Mouse (Mus musculus) neural tube, embryonic 10.5 days (tissue): ENCODE results near the gene Zdhhc18.

ENCODE experiments used
- DNase-seq: peaks from one replicate; pipeline ENCODE4 v3.0.0-alpha.2; 2017; ENCODE audit warnings: low spot score; ENCODE audit errors: extremely low spot score

The Zdhhc18 gene

DNA sequence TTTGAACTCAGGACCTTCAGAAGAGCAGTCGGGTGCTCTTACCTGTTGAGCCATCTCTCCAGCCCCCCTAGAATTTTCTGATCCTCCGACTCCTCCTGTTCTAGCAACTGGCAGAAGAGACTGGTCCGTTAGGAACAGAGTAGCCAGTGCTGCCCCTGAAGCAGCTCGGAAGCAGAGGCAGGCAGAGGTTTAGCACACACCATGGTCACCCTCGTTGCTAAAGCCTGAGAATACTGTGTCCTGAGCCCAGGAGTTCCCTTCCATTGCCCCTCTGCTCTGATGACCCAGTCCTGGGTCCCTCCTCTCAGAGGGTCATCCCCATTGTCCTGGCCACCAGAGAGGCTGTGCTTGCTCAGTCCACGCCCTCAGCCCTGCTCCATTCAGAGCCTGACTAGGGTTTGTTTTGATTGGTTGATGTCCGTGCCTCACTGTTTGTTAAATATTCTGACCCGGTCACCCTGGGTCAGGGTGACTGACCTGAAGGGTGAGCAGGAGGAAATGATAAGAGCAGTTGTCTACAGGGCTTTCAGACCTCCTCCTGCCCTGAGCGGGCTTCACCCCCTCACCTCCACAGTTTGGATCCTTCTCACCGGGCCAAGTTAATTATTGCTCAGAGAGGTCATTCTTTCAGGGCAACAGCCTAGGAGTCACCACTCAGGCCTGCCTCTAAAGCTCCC, 92.8 kb downstream of the Zdhhc18 start:
- DNase-seq, result no peak
